In genomic region chr12:11887291-11887690, GRCm38 (mm10) we compare ENCODE assay signal across 25 mouse cellular contexts.
DNase-seq lines count a peak whose midpoint lies in the region; ATAC-seq lines count a peak whose summit lies in the region.
"Had no signal": no experiment of that assay in that cellular context is flagged by ENCODE, and none has a peak within 500 bp of the region (broad histone marks: within the 10 kb centered on the region; RNA-seq: fewer than 3 reads in every experiment).

No protein-coding gene starts in this region.

- no peak for ATAC-seq in forebrain, embryonic 13.5 days
- ATAC-seq: forebrain, embryonic 14.5 days; forebrain, postnatal 0 days; hindbrain, embryonic 16.5 days; intestine, embryonic 15.5 days; Patski had no signal

- H3K4me1 ChIP-seq in forebrain, embryonic 13.5 days, result no peaks in the 10 kb centered on the region
- H3K4me1 ChIP-seq: forebrain, embryonic 10.5 days; heart, embryonic 12.5 days; heart, embryonic 15.5 days; hindbrain, embryonic 10.5 days; hindbrain, embryonic 13.5 days; intestine, embryonic 15.5 days had no signal

- no peaks in the 10 kb centered on the region for H3K27me3 ChIP-seq in forebrain, embryonic 13.5 days
- H3K27me3 ChIP-seq: heart, embryonic 12.5 days; heart, embryonic 15.5 days; hindbrain, embryonic 13.5 days; intestine, embryonic 15.5 days; Patski had no signal

- peak; percentile 46 to 82 for DNase-seq in adrenal gland, adult (ENCODE audit: inconsistent age in 2 of 2, low spot score in 1 of 2)
- no peak for DNase-seq in adrenal gland, postnatal 4 days (ENCODE audit: low spot score in 2 of 2)
- peak; percentile 66 for DNase-seq in Muller cell, postnatal 12 days (ENCODE audit: inconsistent ontology term)
- peak; percentile 59 for DNase-seq in adrenal gland, postnatal 10 days
- peak; percentile 67 to 75 for DNase-seq in adrenal gland, postnatal 36 days
- DNase-seq in cerebellum, adult 11-12 months, result no peak
- DNase-seq: cerebellum, adult 18-20 months; cerebellum, adult 9-10 months; cerebellum, postnatal 14 days; forebrain, postnatal 0 days; gastrocnemius, adult 2 months; gastrocnemius, postnatal 14 days; heart, adult 11 months; heart, postnatal 10 days; heart, postnatal 36 days had no signal

- H3K27ac ChIP-seq in forebrain, embryonic 13.5 days, result no peak overlapping the region
- H3K27ac ChIP-seq: forebrain, embryonic 10.5 days; gastrocnemius, adult 2 months; heart, embryonic 15.5 days; hindbrain, embryonic 10.5 days; hindbrain, embryonic 13.5 days; intestine, embryonic 15.5 days had no signal

- no peak overlapping the region for H3K4me3 ChIP-seq in forebrain, embryonic 13.5 days
- H3K4me3 ChIP-seq: forebrain, embryonic 10.5 days; gastrocnemius, adult 2 months; heart, embryonic 12.5 days; heart, embryonic 15.5 days; hindbrain, embryonic 10.5 days; hindbrain, embryonic 13.5 days; intestine, embryonic 15.5 days had no signal

- H3K4me2 ChIP-seq in forebrain, embryonic 13.5 days, result no peak overlapping the region
- H3K4me2 ChIP-seq: heart, embryonic 12.5 days; heart, embryonic 15.5 days; hindbrain, embryonic 13.5 days; intestine, embryonic 15.5 days had no signal

- H3K9ac ChIP-seq in forebrain, embryonic 13.5 days, result no peak overlapping the region
- H3K9ac ChIP-seq: forebrain, postnatal 0 days; heart, embryonic 12.5 days; heart, embryonic 15.5 days; hindbrain, embryonic 13.5 days; intestine, embryonic 15.5 days had no signal

- H3K36me3 ChIP-seq in forebrain, embryonic 13.5 days (ENCODE audit: poor library complexity, severe bottlenecking), result no peaks in the 10 kb centered on the region
- H3K36me3 ChIP-seq: forebrain, embryonic 10.5 days; heart, embryonic 12.5 days; heart, embryonic 15.5 days; hindbrain, embryonic 10.5 days; hindbrain, embryonic 13.5 days; intestine, embryonic 15.5 days had no signal

- H3K9me3 ChIP-seq in forebrain, embryonic 13.5 days (replicated peaks), result peaks cover 4% of the 10 kb centered on the region; the same call in 1 of the 2 replicates
- H3K9me3 ChIP-seq: heart, embryonic 15.5 days; hindbrain, embryonic 13.5 days; intestine, embryonic 15.5 days had no signal

Comparison
In these comparisons a context has a peak if more than half of its experiments do, and no peak if none do; other contexts are left out.
1. DNase-seq: peak in adrenal gland, adult (2 of 2), Muller cell, postnatal 12 days (single experiment), adrenal gland, postnatal 10 days (single experiment) and adrenal gland, postnatal 36 days (2 of 2); none in adrenal gland, postnatal 4 days (0 of 2) and cerebellum, adult 11-12 months (single experiment).